Mouse (Mus musculus): ENCODE data around the gene Fam217b.

DNA sequence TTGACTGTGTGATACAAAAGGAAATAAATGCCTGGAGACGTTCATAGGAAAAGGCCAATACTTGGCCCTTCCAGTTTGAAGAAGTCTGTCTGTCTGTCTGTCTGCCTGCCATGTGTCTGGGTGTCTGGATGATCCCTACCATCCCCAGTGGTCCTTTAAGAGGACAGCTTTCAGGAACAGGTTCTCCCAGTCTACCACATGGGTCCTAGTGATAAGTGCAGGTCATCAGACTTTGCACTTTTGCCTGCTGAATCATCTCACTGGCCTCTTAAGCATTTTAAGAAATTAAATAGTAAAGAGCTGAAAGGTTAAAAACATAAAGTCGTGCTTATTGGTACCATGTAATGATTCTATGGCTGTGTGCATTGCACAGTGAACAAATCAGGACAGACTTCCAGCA lies 19.2 kb downstream of the Fam217b start:
- no peak for TF ChIP-seq POLR2A (IDR thresholded peaks at IDR 0.05; ENCODE audit: extremely low read depth, insufficient read depth, low read length)
- TF ChIP-seq CTCF (IDR thresholded peaks at IDR 0.05; ENCODE audit: low read depth, low read length), result no peak

Measured in liver, adult 2 months (tissue).